Mouse (Mus musculus) lung, postnatal 14 days (tissue): ENCODE measurements at regions not wholly inside any gene's neighbourhood (a gene's known extent, or its start where the extent isn't known, plus 50 kb on each side); places are given as distances from the start of the nearest gene placed in this dataset.

ENCODE experiments used
- DNase-seq: peaks from one replicate; pipeline ENCODE4 v3.0.0; 2021

DNA sequence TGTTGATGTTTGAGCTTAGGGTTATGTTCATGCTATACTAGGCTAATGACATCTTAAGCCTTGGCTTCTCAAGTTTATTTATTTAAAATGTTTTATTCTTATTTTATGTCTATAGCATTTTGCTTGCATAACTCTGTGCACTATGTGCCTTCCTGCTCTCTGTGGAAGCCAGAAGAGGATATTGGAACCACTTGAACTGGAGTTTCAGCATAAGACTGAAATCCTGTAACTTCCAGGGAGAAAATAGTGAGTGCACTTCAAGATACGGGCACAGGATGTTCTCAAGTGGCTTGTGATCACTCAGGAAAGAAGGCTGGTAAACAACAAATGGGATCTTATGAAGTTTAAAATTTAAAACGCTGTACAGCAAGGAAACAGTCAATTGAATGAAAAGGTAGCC, 257.0 kb upstream of the Gm10131 start:
- no peak for DNase-seq

DNA sequence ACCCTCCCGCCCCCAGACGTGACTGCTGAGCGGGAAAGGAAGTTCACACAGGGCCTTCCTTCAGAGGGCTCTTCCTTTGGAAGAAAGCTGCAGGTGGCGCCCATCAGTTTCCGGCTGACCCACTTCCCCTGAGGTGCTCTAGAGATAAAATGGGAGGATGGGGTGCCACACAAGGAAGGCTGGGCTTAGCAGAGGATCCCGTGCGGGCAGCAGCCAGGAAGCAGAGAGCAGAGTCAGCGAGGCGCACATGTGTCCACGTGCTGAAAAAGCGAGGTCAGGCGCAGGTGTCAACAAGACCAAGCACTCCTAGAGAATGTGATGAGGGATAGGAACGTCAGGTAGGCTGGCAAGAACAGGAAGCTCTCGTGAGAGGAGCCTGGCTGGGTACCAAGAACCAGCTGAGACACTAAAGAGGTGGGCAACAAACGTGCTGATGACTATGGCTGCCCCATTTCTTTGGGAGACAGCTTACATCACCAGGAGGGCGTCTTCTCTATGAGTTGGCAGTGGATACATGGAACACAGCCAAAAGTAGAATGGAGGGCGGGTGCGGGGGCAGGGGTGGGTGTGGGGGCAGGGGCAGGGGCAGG, 253.0 kb upstream of the Gm10131 start:
- DNase-seq: no peak

DNA sequence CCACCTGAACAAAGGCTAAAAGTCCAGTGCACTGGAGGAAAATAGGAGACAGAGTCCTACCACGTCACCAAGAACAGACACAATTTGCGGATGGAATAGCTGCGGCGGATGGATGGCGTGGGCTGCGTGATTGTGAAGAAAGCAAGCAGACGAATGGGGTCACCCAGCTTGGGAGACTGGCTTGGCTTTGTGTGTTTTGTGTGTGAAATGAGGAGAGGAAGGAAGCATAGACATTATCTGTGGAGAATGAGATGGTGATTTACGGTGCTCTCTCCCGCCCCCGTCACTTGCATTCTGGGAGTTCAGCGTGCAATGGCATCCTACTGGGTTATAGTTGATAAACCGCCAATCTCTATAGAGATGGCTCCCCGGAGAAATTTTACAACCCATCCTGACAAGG, 252.1 kb upstream of the Gm10131 start:
- no peak for DNase-seq

DNA sequence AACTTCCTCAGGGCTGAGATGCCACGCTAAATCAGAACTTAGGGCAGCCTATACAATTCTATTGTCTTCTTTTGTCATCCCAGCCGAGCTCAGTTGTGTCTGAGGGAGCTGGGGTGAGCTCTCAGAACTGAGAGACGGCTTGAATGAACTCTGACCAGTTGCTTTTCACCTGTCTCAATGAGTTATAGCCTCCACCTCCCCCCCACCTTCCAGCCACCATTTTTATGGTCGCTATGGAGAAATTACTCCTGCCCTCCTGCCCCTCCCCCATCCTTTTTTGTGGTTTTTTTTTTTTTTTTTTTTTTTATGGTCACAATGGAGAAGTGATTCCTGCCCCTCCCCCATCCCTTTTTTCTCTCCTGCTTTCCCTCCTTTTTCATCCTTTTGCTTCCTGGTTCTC, 251.6 kb upstream of the Gm10131 start:
- no peak for DNase-seq

DNA sequence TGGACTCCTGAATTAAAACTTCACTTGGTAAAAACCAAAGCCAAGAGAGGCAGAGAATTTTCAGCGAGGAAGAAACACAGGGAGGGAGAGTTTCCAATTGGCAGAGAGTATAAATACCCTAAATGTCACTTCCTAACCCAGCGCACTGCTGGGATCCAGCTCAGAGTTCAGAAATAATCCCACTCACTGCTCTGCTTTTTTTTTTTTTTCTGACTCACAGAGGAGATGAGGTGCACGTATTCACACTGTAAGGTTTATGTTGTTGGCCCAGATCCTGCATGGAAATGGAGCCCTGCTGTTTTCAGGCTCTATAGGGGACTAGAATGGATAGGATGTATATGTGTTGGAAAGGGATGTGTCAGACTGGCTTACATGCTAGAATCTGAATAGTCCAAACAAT, 249.8 kb upstream of the Gm10131 start:
- no peak for DNase-seq

DNA sequence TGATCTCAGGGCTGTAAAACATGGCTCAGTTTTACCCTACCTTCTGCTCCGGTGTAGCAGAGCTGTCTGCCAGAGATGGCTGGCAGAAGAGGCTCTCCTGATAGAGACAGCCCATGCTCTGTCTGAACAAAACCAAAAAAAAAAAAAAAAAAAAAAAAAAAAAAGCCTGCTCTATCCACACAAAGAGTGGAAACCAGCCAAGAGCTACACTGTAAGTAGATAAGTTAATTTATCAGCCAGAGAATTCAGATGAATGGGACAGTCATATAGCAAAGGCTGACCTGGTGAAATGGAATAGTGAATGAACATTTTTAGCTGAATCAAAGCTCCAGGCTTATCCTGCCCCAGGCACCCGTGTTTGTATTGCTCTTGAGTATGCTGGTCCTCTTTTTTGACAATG, 248.2 kb upstream of the Gm10131 start:
- DNase-seq: no peak

DNA sequence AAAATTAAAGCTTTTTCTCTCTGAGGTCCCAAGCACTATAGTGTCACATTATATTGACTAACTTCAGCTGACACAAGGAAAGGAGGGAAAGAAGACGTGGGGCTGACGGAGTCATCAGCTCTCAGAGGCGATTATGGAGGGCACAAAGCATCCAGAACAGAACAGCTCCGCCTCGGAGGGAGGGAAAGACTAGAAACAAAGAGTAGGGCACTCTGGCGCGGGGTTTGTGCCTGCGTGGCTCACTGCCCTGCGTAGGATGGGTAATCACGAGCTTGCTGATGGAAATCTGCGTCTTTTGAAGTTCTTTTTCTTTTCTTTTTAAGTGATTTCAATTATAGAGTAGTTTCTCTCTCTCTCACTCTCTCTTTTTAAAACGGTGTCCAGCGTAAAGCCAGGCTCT, 243.5 kb upstream of the Gm10131 start:
- DNase-seq: no peak

DNA sequence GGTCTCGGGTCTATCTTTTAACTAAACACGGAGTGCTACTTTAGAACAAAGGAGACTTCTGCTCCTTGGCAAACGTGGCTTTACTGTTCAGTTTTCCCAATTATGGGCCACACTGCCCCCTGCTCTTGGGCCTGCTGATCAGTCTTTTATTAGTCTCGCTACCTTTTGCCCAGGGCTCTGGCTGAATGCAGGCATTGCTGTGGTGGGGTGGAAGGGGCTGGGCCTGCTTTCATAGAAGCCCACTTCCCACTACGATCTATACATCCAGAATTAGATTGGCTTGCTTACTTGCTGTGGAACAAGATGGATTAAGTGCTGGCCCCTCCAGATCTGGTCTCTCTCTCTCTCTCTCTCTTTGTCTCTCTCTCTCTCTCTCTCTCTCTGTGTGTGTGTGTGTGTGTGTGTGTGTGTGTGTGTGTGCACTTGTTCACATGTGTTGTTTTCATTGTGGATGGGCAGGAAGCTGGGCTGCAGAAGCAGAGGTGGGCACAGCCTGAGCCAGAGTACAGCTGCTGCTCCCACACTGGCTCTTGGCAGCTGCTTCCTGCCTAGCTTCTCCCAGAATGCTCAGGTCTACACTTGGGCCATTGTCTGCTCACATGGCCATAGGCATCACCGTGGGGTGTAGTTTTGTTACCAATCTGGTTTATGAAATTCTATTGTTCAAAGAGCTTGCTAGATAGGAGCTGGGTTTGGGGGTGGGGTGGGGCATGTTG, 241.8 kb upstream of the Gm10131 start:
- no peak for DNase-seq

DNA sequence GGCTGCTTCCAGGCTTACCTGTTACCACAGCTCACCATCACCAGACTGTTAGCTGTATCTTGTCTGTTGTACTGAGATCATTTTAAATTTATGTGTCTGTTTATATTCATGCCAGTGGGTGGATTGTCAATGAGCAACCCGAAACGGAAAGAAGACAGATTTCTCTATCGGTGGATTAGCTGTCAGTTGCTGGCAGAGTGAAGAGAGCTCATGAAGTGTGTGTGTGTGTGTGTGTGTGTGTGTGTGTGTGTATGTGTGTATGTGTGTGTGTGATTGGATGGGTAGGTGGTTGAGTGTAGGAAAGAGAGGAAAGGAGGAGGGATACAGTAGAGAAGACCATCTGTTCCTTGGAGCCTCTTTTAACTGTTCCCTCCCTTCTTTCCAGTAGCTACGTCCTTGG, 223.3 kb upstream of the Gm10131 start:
- no peak for DNase-seq

DNA sequence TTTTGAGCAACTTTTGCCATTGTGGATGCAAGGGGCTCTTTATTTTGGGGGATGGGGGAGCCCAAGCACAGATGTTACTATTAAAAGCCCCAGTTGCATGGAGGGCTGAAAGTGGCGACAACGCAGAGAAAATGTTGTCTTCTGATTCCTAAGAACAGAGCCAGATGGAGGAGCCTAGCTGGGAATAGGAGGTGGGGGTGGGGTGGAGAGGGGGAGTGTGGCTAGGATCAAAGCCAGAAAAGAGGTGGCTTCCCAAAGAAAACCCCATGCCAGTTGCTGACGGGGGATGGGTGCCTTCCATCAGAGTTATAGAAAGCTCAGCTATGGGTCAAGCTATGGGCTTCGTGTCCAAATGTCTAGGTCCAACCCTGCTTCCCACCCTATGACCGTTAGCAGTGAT, 220.1 kb upstream of the Gm10131 start:
- DNase-seq: no peak

DNA sequence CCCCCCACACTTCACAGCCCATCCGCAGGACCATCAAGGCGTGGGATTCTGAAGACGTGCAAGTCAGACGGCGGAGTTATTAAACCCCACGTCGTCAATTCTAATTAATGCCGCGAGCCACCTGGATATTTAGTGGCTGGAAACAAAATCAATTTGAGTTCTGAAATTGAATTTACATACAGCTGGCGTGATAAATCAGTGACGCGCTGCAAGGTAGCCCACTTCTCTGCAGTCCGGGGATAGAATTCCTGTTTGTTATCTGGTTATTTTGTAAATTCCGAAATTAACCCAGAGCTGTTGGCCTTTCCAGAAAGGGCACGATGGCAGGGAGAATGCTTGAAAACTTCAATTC, 215.1 kb upstream of the Gm10131 start:
- DNase-seq: no peak

DNA sequence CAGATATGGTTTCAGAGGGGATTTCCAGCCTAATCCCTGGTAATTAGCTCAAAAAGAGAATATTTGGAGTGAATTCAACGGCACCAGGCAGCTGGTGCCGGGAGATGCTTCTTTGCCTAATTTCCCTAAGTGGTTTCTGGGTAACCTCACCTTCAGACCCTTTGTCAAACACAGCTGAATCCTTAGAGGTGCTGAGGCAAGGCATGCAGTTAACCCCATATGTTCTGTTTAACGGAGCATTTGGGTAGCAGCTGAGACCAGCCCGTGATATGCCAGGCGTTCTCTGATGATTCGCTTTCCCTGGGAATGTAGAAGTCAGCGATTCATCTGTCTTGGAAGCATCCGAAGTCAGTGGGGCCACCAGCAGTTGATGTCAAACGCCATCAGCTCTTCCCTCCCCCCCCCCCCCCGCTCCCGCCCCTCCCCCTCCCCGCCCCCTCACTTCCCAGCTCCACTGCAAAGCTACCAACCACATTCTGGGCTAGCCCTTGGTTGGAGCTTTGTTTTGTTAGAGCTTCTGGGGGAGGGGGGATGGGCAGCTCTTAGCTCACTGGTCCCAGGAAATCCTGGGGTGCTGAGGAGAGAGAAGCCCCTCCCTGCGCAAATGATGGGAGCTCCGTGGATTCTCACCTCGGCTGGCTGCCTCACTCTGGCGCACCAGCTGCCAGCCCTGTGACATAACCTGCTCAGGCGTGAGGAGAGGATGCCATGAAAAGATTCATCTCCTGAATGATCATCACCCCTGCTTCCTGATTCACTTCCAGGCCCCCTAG, 214.5 kb upstream of the Gm10131 start:
- no peak for DNase-seq

DNA sequence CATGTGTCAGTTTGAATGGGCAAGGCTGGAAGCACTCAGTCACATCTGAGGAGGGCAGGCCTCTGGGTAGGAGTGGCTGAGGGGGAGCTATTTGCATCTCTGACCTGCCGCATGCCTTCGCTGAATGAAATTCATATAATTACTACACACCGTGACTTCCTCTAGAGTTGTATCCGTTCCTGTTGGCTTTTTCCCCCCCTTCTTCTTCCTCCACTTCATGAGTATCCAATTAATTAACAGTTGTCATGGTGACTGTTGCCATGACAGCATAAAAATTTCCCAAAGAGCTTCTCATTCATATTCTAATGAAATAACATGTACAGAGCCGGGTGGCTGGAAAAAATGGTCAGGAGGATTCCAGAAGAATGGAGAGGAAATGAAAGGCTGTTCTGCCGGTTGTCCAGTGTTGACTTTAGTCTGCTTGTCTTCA, 208.6 kb upstream of the Gm10131 start:
- DNase-seq: no peak

DNA sequence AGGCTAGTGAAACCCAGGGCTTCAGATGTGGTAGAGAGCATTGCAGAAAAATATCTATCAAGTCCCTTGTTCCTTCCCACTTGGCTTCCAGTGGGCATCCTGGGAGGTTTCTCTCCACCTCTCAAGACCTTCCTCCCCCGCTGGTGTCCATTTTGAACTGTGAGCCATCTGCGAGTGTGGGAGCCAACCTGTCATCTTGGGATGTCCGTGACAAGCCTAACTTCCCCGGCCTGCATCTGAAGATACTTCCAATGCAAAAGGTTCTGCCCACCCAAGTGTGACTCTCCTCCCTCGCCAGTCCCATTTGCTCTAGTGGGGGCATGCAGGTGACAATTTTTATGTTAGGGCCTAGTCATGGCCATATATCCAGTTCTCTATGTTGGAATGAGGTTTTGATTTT, 208.2 kb upstream of the Gm10131 start:
- DNase-seq: no peak

DNA sequence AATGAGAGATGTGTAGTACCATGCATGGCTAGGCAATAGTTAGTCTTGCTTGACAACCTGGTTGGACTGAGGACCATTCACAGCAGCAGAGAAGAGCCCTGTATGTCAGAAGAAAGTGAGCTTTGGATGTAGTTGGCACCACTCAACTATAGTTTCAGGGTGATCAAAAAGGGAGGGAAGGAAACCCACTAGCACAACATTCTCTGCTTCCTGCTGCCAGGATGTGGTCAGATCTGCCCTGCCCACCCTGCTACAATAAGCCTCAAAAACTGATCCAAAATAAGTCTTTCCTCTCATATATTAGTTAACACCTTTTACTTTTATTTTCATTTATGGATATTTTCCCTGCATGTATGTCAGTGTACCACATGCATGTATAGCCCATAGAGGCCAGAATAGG, 203.7 kb upstream of the Gm10131 start:
- no peak for DNase-seq

DNA sequence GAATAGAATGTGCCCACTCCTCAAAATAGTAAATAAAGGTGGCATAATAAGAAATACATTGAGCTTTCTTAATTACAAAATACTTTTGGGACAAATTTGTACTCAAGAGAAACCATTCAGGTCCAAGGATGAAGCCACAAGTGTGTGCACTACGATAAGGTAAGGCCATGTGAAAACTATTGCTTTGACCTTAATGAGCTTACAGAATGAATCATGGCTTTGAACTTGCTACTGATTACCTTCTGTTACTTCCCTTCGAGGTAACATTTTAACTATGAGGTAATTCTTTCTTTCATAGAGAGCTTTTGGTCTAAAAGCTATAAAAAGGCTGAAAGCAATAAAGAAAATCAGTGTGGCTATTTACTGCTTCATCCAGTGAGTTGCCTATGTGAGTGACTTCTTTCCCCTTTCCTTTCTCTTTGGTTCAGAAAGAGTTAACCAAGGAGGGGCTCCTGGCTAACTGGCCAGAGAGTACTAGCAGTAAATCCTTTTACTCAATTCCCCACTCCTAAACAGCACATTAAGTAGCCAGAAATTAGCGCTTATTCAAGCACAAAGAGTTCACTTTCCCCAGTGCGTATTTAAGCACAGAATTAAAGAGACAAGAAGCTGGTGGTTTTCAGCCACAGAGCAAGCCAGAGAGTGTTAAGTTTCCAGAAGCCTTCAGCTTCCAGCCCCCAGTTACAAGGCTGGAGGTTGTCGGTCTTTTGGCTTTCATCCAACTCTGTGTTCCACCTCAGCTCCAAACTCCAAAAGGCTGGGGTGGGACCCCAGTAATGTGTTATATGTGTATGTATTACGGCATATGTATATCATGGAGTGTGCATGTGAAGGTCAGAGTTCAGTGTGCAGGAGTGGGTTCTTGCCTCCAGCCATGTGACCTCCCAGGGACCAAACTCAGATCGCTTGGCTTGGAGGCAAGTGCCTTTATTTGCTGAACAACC, 194.3 kb upstream of the Gm10131 start:
- no peak for DNase-seq

DNA sequence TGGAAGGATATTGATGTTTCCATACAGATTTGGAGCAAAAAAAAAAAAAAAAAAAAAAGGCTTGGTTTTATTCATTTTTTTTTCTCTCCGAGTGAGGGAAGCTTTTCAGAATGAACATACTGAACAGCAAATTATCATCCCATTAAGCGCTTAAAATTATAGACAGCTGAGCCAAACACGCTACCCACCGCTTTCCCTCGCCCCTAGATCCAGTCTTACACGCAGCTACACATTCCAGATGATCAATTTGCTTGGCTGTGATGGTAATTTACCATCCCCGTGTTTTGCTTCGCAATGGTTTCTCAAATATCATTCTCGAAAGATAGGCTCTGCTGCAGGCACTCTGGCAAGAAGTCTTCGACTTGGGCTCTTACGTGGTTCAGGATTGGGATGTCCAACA, 192.3 kb upstream of the Gm10131 start:
- no peak for DNase-seq

DNA sequence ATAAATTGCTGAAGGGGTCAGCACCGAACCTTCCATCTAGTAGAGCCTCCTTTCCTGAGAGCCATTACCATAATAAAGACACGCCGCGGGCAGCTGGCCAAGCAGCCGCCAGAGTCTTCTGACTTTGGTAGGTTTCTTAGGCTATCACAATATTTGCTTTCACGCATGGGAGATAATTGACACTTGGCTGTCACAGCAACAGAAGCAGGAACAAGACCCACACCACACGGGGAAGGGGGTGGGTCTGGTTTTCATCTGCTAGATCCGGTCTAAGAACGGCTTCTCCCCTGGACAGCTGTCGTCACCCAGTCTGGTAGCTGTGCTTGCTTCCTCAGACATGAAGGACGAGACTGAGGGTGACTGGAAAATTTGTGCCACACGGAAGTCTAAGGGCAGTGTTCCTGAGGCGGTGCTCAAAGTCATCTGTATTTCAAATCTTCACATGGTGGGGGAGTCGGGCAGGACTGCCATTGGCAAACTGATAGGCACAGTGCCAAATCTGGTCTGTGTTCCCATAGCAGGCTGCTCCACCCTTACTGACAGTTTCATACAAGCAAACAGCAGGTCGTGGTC, 188.9 kb upstream of the Gm10131 start:
- peak; percentile 40 for DNase-seq

DNA sequence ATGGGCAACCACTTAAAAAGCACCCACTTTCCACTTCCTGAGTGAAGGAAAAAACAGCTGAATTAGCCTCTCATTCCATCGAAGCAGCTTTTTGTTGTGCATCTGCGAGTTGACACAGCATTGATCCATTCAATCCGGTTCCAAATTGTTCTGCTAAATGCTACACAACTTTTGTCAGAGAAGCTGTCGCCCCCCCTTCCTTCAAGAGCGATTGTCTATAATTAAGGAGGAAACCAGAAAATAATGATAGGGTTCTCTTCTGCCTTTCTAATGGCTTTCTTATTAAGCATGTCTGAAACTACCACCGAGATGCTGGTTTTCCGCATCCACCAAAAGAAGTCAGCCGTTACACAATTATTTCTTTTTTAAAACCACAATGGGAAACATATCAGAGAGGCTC, 183.2 kb upstream of the Gm10131 start:
- DNase-seq: no peak

DNA sequence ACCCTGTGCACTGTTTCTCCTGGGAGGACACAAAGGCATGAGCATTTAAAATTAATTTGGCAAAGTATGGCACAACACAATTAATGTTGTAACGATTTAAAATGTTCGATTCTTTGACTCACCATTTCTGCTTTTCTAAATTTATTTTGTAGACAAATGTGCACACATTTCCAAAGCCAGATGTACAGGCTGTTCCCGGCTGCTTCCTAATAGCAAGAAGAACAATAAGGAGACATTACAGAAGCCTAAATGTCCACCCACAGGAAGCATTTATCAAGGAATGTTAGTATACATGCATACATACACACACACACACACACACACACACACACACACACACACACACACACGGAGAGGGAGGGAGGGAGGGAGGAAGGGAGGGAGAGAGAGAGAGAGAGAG, 179.1 kb upstream of the Gm10131 start:
- DNase-seq: no peak

DNA sequence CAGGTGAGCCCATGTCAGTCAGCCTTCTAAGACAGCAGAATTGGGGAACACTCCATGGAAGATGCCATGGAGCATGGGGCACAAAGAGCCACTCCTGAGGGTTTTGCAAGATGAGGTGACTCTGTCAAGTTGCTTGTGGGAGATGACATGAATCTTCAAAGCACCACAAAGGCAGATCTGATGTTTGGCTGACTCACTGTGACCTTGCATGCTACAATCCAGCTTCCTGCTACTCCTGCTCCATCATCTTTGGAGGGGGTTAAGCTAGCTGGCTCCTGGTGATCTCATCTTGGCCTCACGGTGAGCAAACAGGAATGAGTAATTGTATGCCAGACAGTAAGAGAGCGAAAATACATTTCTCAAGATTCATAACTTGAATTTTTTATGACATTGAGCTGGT, 176.3 kb upstream of the Gm10131 start:
- no peak for DNase-seq

DNA sequence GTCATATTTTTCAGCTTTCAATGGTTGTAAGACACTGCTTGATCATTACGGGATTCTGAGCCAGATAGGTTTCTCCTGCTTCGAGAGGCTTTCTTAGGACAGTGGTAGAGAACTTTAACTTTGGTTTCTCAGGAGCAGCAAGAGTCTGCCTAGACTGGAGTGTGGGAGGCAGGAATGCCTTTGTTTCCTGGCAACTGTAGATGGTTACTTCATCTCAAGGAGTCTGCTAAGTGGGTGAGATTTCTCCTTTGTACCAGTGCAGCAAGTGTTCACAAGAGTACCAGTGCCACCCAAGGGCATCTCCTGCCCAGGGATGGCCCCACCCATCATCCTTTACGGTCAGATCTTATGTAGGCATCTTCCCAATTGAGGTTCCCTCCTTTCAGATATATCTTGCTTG, 173.0 kb upstream of the Gm10131 start:
- DNase-seq: no peak

DNA sequence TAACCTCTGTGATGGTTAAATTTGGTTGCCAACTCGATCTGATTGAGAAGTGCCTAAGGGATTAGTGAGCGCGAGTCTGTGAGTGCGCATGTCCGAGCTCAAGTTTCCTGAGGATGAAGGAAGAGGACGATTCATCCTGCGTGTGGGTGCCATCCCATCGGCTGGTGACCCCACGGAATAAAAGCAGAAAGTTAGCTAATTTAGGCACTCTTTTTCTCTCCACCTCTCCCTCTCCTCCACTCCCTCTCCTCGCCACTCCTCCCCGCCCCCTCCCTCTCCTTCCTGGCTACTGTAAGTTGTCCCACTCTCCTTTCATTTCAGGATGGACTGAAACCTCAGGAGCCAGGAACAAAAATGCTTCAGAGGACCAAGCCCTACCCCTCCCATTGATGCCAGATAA, 168.9 kb upstream of the Gm10131 start:
- no peak for DNase-seq
